Mouse (Mus musculus) bone marrow, adult 2 months (tissue): ENCODE results near the gene Rnf157.

Experiments
- CTCF ChIP-seq: fragments of 200-500 bp; IDR thresholded peaks from 2 replicates; pipeline ENCODE4 v1.5.1; 2011; ENCODE audit warnings: low read length, control low read depth; ENCODE audit not compliant: control insufficient read depth, insufficient read depth
- POLR2A ChIP-seq: fragments of 200-500 bp; IDR thresholded peaks from 2 replicates; pipeline ENCODE4 v1.6.1; 2011; ENCODE audit warnings: low read depth, mild to moderate bottlenecking, control low read depth, low read length, borderline replicate concordance; ENCODE audit not compliant: control insufficient read depth

- TF ChIP-seq CTCF (no peak), POLR2A (no peak)
Observed at GRCm38 (mm10) chr11:116434287-116434966, 21.6 kb upstream of the Rnf157 start.
